In genomic region chr16:50774699-50775098, GRCm38 (mm10) we compare ENCODE assay signal across 2 mouse cellular contexts.
DNase-seq lines count a peak whose midpoint lies in the region.

No protein-coding gene starts in this region.

- peak; percentile 23 for DNase-seq in ES-CJ7 (ENCODE audit: low read depth, low spot score)
- peak; percentile 92 for DNase-seq in R1 (ENCODE audit: low read depth, low spot score)
